Mouse (Mus musculus) urinary bladder, postnatal 14 days (tissue): ENCODE results near the gene Sytl4.

ENCODE experiments used
- DNase-seq: peaks from one replicate; pipeline ENCODE4 v3.0.0; 2021; ENCODE audit warnings: low spot score

Gene Sytl4

DNA sequence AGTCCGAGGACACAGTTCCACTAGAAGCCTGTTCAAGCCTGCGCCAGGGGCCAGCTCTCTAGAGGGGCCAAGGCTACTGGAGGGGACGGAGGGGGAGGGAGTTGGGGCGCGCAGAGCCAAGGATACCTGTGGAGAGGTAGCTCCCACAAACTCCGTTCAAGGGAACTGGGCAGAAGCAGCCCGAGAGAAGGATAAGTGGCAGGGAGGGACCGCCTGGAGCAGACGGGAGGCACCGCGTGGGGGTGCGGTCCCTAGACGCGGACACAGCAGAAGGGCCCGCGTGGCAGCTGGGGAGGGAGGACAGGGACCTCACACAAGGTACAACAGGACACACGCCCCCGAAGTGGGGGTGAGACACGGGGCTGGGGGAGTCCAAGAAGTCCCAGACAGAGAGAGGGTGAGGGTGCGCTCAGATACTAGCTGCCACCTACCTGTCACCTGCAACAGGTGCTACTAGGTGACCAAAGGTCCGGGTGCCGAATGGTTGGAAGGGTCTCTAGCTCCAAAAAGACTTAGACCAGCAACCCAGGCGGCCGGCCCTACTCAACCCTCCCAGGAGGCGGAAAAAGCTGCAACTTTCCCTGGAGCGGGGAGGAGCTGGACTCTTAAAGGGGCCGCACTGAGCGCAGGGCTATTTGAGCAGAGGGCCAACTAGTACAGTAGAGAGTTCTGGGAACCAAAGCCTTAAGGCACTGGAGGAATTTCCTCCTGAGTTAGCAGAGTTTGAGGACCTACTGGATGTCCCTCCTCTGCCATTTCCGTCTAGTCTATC, at the start of gene Sytl4:
Sytl4 (minus strand) TSS at position 582 of the 772 bp plus-strand sequence.
- peak; percentile 28 for DNase-seq

DNA sequence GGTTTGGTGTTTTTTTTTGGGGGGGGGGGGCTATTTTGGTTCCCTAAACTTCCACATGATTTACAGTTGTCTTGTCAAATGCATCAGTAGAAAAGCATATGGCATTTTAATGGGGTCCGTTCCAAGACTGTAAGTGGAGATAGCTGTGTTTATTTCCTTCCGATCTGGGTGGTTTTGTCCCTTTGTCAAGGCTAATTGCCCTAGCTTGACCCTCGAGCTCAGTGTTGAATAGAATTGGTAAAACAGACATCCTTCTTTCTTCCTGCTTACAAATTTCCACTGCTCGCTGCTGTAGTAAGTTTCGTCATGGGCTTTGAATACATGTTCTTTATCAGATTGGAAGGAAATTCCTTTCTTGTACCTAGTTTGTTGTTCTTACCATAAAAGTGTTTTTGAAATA, 39.1 kb upstream of the Sytl4 start:
- DNase-seq, result no peak

DNA sequence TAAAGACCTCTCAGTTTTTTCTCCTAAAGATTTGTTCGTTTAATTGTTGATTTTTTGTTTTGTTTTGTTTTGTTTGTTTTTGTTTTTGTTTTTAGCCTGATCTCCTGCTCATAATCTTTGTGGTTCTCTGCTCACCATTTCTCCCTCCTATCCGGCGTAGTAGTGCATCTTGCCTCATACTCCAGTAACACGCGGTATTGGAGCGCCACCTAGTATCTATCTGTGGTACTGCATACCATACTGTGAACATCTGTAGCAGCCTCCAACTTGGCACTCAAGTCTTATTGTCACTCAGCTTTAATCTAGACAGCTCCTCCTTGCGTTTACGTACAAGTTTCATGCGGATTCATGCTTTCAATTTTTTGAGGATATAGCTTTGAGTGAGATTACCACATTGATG, 37.4 kb upstream of the Sytl4 start:
- peak; percentile 61 for DNase-seq

GRCm38 (mm10) chrX:133995866-133996265, 14.3 kb upstream of the Sytl4 start:
- no peak for DNase-seq

DNA sequence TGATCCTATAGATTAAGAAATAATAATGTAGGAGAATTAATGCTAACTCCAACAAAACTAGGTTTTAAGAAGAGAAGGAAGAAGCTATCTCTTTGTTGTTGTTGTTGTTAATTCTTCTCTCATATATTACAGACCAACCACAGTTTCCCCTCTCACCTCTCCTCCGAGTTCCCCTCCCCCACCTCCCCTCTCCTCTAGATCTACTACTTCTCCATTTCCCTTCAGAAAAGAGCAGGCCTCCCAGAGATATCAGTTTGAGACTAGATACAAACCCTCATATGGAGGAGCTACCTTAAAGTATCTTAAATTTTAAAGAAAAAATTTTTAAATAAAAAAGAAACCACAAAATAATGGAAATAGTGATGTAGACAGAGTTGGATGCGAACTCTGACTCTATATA, 17.0 kb downstream of the Sytl4 start:
- DNase-seq, result no peak

GRCm38 (mm10) chrX:133960617-133961016, 21.0 kb downstream of the Sytl4 start:
- DNase-seq, result no peak

DNA sequence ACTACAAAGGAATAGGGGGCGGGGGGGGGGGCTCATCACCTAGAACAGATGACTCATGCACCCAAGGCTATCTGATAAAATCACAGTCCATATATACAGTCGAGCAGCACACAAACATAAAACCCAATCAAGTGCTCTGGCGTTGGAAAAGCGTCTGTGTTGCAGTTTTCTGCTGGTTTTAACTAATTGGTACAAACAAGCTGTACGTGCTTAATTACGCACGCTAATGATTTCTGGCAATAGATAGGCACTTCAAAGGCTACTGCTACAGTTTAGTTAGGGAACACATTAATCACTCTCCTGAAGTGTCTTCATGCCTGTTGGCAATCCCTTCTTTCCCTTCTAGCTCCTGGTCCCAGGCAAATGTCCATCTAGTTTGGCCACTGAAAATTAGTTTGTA, 27.0 kb downstream of the Sytl4 start:
- no peak for DNase-seq

DNA sequence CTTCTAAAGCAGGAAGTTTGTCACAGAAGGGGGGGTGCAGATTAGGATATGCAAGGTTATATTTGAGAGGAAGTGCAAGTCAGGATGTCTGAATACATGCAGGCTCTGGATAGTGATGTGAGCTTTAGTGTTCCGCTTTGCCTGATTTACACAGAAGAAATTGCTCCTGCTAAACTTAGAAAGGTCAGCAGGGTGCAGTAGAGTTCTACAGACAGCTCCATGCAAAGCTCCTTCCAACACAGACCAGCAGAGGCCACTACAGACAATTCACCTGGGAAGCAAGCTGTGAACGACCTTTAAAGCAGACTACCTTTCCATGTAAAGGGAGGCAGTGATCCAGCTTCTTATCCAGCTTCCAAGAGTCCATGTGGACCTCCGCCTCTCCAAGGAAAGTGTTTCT, 34.2 kb downstream of the Sytl4 start:
- DNase-seq, result peak; percentile 35

DNA sequence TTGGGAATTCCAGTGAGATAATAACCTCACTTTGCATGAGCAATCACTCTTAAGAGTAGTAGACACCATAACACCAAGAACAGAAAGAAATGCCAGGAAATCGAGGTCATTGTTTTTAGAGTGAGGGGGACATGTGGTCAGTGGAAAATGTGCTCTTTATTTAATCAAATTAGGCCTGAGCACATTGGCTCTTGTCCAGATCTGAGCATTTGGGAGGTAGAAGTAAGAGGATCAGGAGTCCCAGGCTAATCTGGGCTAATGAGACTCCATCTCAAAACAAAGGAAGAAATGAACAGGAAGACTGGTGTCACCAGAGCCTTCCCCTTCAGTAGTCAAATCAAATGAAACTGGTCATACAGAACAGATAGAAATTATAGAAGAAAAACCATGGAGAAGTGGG, 42.1 kb downstream of the Sytl4 start:
- DNase-seq, result no peak

DNA sequence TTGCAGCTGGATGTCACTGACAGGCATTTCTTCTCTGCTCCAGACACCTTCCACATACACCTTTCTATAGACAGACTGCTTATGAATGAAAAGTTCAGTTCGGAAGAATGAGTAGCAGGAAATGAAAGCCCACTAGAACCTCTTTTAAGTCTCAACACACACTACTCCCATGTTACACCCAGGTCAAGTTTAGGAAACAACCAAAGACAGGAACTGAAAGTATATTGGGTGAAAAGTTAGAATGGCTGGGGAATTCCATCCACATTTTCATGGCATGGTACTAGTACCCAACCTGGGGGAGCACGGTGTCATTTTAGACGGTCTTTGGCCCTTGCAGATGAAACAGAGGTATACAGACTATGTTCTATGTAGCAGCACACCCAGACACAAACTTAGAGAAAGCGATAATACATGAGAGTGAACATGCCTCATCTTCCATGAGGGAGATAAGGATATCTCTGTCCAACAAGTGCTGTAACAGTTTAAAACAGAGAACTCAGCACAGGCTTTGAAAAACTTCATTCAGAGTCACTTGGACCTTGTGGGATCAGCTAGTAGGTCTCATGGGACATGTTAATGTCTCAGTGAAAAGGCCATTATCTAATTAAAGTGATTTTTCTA, 44.9 kb downstream of the Sytl4 start:
- no peak for DNase-seq

DNA sequence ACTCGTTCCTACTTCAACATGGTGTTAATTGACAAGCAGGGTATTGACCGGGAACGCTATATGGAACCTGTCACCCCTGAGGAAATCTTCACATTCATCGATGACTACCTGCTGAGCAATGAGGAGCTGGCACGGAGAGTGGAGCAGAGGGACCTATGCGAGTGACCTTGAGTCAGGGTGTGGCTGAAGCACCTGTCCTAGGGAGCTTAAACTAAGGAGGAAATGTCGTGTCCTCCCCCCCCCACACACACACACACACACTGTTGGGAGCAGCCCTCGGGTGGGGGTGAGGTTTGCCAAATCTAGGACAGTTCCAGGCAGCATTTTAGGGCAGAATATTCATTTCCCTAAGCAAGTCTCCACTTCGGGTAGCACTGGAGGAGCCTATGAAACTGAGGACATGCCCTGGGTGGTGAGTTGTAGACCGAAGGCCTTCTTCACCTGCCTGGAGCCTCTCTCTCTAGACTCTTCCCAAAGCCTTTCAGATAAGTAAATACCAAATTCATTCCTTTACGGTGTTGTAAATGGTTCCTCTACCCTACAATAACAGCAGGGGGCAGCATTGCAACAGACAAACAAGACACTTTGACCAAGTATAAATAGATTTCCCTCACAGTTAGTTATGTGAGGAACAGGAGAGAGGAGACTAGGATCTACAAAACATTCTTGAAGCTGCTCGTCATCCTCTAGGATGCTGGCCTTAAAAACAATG, 50.2 kb downstream of the Sytl4 start:
- DNase-seq, result peak; percentile 30

DNA sequence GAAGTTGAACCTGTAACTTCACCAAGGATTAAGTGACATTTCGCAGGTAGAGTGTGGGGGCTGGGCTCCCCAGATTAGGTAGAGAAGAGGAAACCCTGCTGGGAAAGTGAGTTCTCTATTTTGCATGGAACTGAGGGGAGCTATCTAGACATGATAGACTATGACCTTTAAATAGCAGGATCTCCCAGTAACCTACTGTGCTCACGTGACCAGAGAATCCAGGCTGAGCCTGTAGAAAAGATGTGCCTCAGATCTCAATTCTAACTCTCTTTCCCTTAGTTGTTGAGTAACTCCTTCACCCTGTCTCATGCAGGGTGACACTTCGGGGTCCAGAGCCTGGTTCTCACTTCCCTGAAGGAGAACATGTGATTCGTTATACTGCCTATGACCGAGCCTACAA, 54.9 kb downstream of the Sytl4 start:
- no peak for DNase-seq

GRCm38 (mm10) chrX:133921187-133921586, 60.4 kb downstream of the Sytl4 start:
- no peak for DNase-seq

- no peak for DNase-seq
Measured at GRCm38 (mm10) chrX:133914219-133914618, 67.4 kb downstream of the Sytl4 start.

GRCm38 (mm10) chrX:133913006-133913405, 68.6 kb downstream of the Sytl4 start:
- no peak for DNase-seq

DNA sequence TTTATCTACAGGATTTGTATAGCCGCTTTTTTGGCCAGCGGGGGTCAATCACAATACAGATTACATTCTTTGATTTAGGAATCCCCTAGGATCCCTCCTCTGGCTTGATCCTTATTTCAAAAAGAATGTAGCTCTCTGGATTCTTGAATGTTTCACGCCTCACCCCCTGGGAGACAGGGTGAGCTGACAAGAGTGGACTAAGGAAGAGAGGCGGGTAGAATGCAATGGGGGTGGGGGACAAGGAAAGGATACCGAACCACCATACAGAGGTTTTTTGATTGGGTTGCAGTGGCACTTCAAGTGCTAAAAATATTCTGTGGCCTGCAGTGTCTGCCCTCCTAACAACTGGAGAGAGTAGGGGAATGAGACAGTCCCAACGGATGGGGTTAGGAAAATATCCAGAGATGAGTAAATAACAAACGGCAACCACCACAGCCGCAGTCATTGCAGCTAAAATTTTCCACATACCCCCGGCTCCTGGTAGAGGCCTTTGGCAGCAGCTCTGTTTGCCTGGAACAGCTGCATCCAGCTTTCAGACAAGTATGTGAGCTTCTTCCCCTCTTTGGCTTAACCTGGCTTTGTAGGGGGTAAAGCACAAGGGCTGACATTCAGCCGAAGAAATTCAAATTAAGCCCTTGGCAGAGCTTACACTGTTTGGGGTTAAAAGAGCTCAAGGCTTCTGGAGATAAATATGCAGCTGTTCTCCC, 70.1 kb downstream of the Sytl4 start:
- DNase-seq, result no peak

GRCm38 (mm10) chrX:133908261-133908660, 73.4 kb downstream of the Sytl4 start, which contains the start of gene Srpx2:
Srpx2 (plus strand) TSS chrX:133908426.
- no peak for DNase-seq

DNA sequence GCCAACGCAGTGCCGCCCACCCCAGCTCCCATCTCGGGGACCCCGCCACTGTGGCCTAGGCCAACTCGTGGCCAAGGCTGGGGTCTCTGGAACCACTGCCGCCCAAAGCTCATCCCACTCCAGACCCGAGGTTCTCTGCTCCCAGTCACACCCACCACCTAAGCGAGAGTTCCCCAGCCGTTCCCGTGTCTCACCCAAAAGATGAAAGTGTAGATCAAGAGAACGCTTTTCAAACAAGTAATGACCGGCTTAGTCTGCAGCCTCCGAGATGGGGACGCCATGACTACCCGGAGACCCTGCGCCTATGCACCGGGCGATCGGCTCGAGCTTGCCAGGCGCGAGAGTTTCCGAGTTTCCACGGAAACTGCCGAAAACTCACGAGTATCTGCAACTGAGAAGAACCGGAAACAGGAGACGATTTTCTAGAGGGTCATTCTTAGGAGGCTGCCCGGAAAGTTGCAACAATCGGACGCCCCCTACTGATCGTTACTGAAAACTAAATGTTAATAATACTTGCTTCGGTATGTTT, 83.5 kb downstream of the Sytl4 start, which contains the start of gene Tspan6:
Tspan6 (minus strand) TSS at position 416 of the 529 bp plus-strand sequence.
- DNase-seq, result peak; percentile 79

DNA sequence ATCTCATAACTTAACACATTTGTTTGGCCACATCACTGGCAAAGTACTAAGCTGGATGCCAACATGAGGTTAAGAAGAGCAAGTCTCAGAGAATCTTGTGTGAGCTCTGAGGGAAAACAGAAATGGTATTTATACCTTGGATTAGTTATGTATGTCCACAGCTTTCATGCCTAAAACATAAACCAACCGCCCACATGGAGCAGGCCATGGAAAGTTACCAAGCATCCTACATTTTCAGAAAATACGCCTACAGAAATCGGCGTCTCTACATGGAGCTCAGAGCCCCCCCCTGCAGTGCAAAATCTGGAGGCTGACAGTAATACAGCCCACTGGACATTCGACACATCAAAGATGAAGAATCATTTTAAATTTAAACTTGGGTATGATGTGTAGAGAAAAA, 93.5 kb downstream of the Sytl4 start:
- DNase-seq, result no peak

GRCm38 (mm10) chrX:133887308-133887707, 94.3 kb downstream of the Sytl4 start:
- no peak for DNase-seq
